Mouse (Mus musculus): ENCODE results near the gene Brinp1.
"Not testable (repeated sequence)": the region's sequence is repeated elsewhere in the genome, so short reads cannot be mapped to it uniquely, and the experiment has no call there.

Brinp1 gene

DNA sequence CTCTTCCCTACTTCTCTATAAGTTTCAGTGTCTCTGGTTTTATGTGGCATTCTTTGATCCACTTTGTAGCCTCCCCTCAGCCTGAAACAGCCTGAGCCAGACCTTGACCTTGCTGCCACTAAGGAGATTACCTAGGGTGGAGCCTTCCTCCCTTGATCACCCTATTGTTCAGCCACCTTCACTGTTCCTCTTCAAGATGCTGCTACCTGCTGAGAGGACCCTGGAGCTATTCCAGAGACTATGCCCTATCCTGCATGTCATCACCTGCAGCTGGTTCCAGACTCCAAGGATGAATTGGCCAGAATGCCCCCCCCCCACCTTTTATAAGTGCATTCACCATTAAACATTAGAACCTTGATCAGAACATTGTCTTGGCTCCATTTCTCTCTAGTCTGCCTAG is 140.2 kb downstream of the Brinp1 start:
- DNase-seq (ENCODE audit: low spot score in 2 of 2), result not testable (repeated sequence)

DNA sequence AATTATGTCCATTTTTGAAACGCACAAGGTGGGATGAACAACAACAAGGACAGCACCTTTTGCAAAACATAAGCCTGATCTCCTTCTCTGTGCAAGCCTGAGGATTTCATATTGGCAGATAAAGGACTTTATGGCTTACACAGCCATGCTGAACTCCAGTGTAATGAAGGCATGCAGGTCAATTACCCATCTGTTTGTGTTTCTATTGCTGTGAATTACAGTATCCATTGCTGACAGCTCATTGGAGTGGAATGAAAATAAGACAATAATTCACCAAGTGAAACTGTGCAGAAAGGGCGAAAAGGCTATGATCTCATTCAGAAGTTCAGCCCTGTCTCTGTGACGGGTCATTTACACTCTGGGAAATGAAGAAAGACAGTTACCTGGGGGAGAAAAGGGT is 147.7 kb downstream of the Brinp1 start:
- no peak for DNase-seq (ENCODE audit: low spot score in 2 of 2)

DNA sequence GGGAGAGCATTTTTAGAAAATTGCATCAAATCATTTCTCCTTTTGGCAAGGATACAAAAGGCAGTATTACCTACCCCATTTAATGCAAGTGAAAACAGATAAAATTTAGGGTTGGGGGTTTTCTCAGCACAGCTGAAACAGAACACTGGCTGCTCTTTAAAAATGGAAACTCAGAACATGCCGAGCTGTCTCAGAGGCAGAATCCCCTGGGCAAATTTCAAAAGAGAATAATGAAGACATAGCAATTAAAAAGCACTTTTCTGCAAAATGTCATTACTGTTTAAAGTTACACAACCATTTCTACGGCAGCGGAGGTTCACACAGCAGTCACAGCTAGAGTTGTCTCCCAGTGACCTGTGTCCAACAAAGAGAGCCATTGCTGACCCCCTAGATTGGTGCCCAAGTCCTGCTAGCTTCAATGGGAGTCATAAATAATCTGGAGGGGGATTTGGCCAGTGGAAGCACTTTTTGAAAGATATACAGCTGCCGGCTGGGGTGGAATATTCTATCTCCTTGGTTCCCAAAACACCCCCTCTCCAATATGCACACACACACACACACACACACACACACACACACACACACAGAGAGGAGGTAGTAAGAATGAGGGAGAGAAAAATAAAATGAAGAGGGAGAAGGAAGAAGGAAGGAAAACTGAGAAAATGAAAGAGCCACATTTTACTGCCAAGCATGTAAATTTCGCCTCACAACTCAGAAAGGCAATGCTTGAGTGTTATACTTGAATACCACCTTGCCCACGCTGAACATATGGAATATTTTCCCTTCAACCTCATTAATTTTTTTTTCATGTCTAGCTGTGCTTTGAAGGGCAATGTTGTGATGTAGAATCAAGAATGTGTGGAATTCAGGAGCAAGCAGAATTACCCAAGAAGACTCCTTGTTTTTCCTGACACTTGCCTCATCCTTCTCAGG is 152.0 kb downstream of the Brinp1 start:
- no peak for DNase-seq (ENCODE audit: low spot score in 2 of 2)

GRCm38 (mm10) chr4:68790003-68790402 is 164.2 kb downstream of the Brinp1 start:
- DNase-seq (ENCODE audit: low spot score in 2 of 2), result no peak

DNA sequence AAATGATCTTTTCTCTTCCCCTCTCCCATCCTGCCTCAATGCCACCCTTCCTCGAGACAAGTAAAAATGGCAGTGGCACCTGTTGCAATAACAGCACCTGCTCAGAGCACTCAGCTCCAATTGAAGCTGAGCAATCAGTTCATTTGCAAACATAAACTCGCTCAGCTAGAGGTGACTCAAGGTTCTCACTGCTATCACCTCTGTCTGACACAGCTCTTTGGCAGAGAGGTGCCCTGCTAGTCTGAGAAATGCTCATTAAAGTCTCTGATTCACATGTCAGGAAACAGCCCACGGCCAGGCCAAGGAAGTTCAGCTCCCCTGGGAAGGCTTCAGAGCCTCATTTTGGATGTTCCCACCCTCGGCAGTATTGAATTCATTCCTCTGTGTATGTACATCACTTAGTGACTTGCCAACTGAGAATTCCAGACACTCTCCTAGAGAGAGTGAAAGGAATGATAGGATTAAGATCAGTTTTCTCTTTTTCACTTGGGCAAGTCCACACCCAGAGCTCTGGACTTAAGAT is 165.7 kb downstream of the Brinp1 start:
- no peak for DNase-seq (ENCODE audit: low spot score in 2 of 2)

DNA sequence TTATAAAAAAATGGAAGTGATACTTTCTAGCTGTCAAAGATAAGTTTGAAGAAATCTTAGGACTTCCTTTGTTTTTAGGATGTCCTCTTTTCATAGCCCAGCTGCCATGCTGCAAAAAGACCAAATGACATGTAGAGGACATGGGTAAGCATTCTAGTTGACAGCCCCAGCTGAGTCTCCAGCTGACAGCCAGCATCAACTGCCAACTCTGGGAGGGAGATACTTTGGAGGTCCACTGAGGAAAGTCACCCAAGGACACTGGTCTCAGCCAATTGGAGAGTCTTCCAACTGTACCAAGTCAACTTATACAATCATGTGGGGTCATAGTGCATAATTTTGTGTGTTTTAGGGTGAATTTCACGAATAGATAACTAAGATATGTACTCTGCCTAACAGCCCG is 166.6 kb downstream of the Brinp1 start:
- no peak for DNase-seq (ENCODE audit: low spot score in 2 of 2)

DNA sequence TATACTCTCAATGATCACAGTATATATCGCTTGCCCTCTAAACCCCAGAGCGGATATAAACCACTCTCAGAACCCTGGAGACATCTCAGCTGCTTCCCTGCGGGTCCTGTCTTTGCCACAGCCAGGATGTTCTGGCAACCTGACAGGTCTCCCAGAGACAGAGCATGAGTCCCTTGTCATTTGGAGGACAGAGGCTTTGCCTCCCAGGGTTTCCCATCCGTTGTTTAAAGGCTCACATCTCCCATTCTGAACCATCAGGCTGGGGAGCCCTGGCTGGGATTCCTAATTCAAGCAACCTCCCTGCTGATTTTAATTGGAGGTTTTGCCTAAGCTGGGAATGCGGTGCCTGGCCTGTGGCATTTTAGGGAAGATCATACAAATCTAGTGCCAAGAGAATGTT is 185.9 kb downstream of the Brinp1 start:
- no peak for DNase-seq (ENCODE audit: low spot score in 2 of 2)

DNA sequence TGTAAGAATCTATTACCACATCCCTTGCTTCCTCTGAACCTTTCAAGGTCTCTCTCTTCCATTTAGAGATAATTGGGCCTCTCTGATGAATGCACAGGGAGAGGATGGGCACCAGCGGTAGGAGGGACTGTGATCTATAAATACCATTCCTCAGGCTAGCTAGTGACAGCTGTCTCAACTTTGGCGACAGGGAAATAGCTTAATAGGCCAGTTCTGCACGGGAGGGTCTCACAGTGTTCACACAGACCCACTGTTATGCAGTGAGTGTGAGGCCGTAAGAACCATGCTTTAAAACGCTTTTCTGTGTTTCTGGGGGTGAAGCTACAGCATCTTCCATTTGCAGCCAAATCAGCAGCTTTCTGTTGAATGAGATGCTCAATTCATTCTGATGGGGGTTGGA is 186.8 kb downstream of the Brinp1 start:
- DNase-seq (ENCODE audit: low spot score in 2 of 2), result no peak

- peak; percentile 39 to 72 for DNase-seq (ENCODE audit: low spot score in 2 of 2)
These were observed 188.2 kb downstream of the Brinp1 start for GRCm38 (mm10) chr4:68765772-68766573.

- no peak for DNase-seq (ENCODE audit: low spot score in 2 of 2)
These were observed 189.3 kb downstream of the Brinp1 start for GRCm38 (mm10) chr4:68764937-68765336.

DNA sequence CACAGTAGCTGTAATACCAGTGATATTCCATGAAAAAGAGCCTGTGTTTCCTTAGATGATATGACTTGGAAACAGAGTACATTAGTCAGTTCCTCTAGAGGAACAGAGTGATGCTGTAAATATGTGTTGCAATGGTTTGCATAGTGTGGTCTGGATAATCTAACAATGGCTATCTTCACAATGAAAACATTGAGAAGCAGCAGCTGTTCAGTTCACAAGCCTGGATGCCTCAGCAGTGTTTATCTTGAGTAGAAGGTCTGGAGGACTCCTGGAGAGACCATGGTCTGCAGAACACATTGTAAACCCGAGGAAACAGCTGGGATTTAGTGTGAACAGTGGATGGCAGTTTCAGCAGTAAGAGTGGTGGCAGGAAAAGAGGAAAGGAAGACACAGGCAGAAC is 233.2 kb downstream of the Brinp1 start:
- DNase-seq (ENCODE audit: low spot score in 2 of 2), result no peak

Data from frontal cortex, postnatal 14 days (tissue).